Mouse (Mus musculus): ENCODE data around the gene Cdk10. TPM values are rescaled to one million over a fixed set of nuclear protein-coding genes. Genes with fewer than 3 reads are reported as not detected.

Cdk10 gene
- polyA plus RNA-seq, 1 experiment from 2014 or later, result 43.1 TPM

- 90% methylated on average over 10 of the region's 10 CpGs for WGBS
- Histone ChIP-seq H3K36me3 (ENCODE audit: control insufficient read depth, insufficient read depth, low read length) (peaks cover 47% of the 10 kb centered on the region), H3K4me2 (ENCODE audit: low read length) (no peak overlapping the region), H3K4me1 (ENCODE audit: control insufficient read depth, insufficient read depth, low read length) (no peaks in the 10 kb centered on the region), H3K9ac (ENCODE audit: low read length) (no peak overlapping the region), H3K27ac (ENCODE audit: low read depth, low read length) (no peak overlapping the region), H3K9me3 (replicated peaks; ENCODE audit: control insufficient read depth, low read length) (no peaks in the 10 kb centered on the region), H3K27me3 (replicated peaks; ENCODE audit: control insufficient read depth, insufficient read depth, low read length) (no peaks in the 10 kb centered on the region), H3K4me3 (ENCODE audit: low read depth, low read length) (no peak overlapping the region)
- ATAC-seq (no peak), DNase-seq (ENCODE audit: low spot score) (no peak)
Observed at GRCm38 (mm10) chr8:123271147-123271546, 46.5 kb downstream of the Cdk10 start.

DNA sequence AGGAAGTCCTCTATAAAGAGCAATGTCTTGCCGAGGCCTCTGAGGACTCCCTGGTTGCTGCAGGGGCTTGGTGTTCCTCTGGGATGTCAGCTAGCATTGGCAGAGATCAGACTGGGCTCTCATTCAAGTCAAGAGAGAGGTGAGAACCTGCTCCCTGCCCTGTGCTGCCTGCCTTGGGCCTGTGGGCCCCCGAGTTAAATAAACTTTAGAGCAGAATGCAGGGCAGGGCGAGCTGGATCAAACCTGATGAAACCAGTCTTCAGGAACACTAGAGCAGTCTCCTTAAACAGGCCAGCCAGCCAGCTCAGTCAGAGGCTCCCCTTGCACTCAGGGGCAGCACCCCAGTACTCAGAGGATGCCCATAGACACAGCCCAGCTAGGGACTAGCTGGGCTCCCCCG is 47.3 kb downstream of the Cdk10 start:
- Histone ChIP-seq H3K27me3 (replicated peaks; ENCODE audit: control insufficient read depth, insufficient read depth, low read length) (no peaks in the 10 kb centered on the region), H3K36me3 (ENCODE audit: control insufficient read depth, insufficient read depth, low read length) (peaks cover 40% of the 10 kb centered on the region), H3K9me3 (replicated peaks; ENCODE audit: control insufficient read depth, low read length) (no peaks in the 10 kb centered on the region), H3K27ac (ENCODE audit: low read depth, low read length) (no peak overlapping the region), H3K9ac (ENCODE audit: low read length) (no peak overlapping the region), H3K4me2 (ENCODE audit: low read length) (no peak overlapping the region), H3K4me3 (ENCODE audit: low read depth, low read length) (no peak overlapping the region), H3K4me1 (ENCODE audit: control insufficient read depth, insufficient read depth, low read length) (no peaks in the 10 kb centered on the region)
- DNase-seq (ENCODE audit: low spot score) (no peak), ATAC-seq (no peak)
- WGBS, result 86% methylated on average over 4 of the region's 4 CpGs

DNA sequence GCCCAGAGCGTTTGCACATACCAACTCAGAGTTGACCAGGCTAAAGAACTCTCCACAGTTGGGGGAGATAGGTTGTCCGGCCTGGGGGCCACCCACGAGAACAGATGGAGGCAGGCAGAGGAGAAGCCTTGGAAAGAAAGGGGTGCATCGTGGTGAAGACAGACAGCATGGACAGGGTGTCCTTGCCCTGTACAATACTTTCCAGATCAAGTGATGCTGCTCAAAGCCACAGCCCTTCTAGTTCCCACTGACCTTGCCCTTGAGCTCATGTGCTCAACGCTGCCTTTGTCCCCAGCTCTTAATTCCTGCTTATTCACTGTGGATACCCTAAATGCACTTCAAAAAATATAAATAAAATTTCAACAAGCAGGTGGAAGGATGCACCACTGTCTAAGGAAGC is 49.8 kb downstream of the Cdk10 start:
- Histone ChIP-seq H3K27me3 (replicated peaks; ENCODE audit: control insufficient read depth, insufficient read depth, low read length) (no peaks in the 10 kb centered on the region), H3K4me3 (ENCODE audit: low read depth, low read length) (no peak overlapping the region), H3K4me2 (ENCODE audit: low read length) (no peak overlapping the region), H3K27ac (ENCODE audit: low read depth, low read length) (no peak overlapping the region), H3K4me1 (ENCODE audit: control insufficient read depth, insufficient read depth, low read length) (no peaks in the 10 kb centered on the region), H3K9ac (ENCODE audit: low read length) (no peak overlapping the region), H3K36me3 (ENCODE audit: control insufficient read depth, insufficient read depth, low read length) (peaks cover 14% of the 10 kb centered on the region), H3K9me3 (replicated peaks; ENCODE audit: control insufficient read depth, low read length) (no peaks in the 10 kb centered on the region)
- ATAC-seq (no peak), DNase-seq (ENCODE audit: low spot score) (no peak)
- WGBS, result 91% methylated on average over 5 of the region's 5 CpGs

GRCm38 (mm10) chr8:123275096-123275495 is 50.5 kb downstream of the Cdk10 start:
- Histone ChIP-seq H3K27me3 (replicated peaks; ENCODE audit: control insufficient read depth, insufficient read depth, low read length) (no peaks in the 10 kb centered on the region), H3K36me3 (ENCODE audit: control insufficient read depth, insufficient read depth, low read length) (peaks cover 8% of the 10 kb centered on the region), H3K4me3 (ENCODE audit: low read depth, low read length) (no peak overlapping the region), H3K27ac (ENCODE audit: low read depth, low read length) (no peak overlapping the region), H3K4me1 (ENCODE audit: control insufficient read depth, insufficient read depth, low read length) (no peaks in the 10 kb centered on the region), H3K9ac (ENCODE audit: low read length) (no peak overlapping the region), H3K9me3 (replicated peaks; ENCODE audit: control insufficient read depth, low read length) (no peaks in the 10 kb centered on the region), H3K4me2 (ENCODE audit: low read length) (no peak overlapping the region)
- ATAC-seq (no peak), DNase-seq (ENCODE audit: low spot score) (no peak)
- WGBS, result 96% methylated on average over 12 of the region's 12 CpGs

- no peak overlapping the region for H3K4me3 ChIP-seq (ENCODE audit: low read depth, low read length)
- no peak overlapping the region for H3K4me2 ChIP-seq (ENCODE audit: low read length)
- no peaks in the 10 kb centered on the region for H3K4me1 ChIP-seq (ENCODE audit: control insufficient read depth, insufficient read depth, low read length)
- DNase-seq (ENCODE audit: low spot score) (no peak), ATAC-seq (no peak)
- no peaks in the 10 kb centered on the region for H3K9me3 ChIP-seq (replicated peaks; ENCODE audit: control insufficient read depth, low read length)
- peaks cover 3% of the 10 kb centered on the region; the same call in 1 of the 2 replicates for H3K36me3 ChIP-seq (ENCODE audit: control insufficient read depth, insufficient read depth, low read length)
- 79% methylated on average over 7 of the region's 7 CpGs for WGBS
- no peak overlapping the region for H3K27ac ChIP-seq (ENCODE audit: low read depth, low read length)
- H3K27me3 ChIP-seq (replicated peaks; ENCODE audit: control insufficient read depth, insufficient read depth, low read length), result no peaks in the 10 kb centered on the region
- no peak overlapping the region for H3K9ac ChIP-seq (ENCODE audit: low read length)
Observed at GRCm38 (mm10) chr8:123278445-123278844, 53.8 kb downstream of the Cdk10 start.

DNA sequence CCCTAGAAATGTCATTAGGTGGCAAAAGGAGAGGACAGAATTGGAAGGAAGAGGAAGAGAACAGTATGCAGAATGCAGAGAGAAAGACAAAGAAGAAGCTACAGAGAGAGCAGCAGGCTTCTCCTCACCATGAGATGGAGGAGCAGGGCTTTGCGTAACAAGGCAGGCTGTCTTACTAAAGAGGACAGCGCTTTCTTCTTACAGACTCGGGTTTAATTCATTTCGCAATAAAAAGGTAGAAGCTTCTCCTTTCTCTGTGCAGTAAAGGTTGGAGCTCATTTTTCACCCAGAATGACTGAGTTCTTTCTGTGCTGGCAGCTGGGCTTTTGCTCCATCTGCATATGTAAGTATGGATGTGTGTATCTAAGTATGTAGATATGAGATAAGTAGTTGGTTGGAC is 55.2 kb downstream of the Cdk10 start:
- ATAC-seq, result no peak
- Histone ChIP-seq H3K27ac (ENCODE audit: low read depth, low read length) (no peak overlapping the region), H3K27me3 (replicated peaks; ENCODE audit: control insufficient read depth, insufficient read depth, low read length) (no peaks in the 10 kb centered on the region), H3K4me2 (ENCODE audit: low read length) (no peak overlapping the region), H3K36me3 (ENCODE audit: control insufficient read depth, insufficient read depth, low read length) (peaks cover 3% of the 10 kb centered on the region; the same call in 1 of the 2 replicates), H3K4me1 (ENCODE audit: control insufficient read depth, insufficient read depth, low read length) (no peaks in the 10 kb centered on the region), H3K9me3 (replicated peaks; ENCODE audit: control insufficient read depth, low read length) (no peaks in the 10 kb centered on the region), H3K4me3 (ENCODE audit: low read depth, low read length) (no peak overlapping the region), H3K9ac (ENCODE audit: low read length) (no peak overlapping the region)
- WGBS, result 94% methylated on average over 4 of the region's 4 CpGs
- no peak for DNase-seq (ENCODE audit: low spot score)

GRCm38 (mm10) chr8:123280302-123281094 is 55.9 kb downstream of the Cdk10 start:
- 92% methylated on average over 13 of the region's 13 CpGs for WGBS
- no peak overlapping the region for H3K9ac ChIP-seq (ENCODE audit: low read length)
- H3K27ac ChIP-seq (ENCODE audit: low read depth, low read length), result no peak overlapping the region
- DNase-seq (ENCODE audit: low spot score) (no peak), ATAC-seq (no peak)
- no peaks in the 10 kb centered on the region for H3K27me3 ChIP-seq (replicated peaks; ENCODE audit: control insufficient read depth, insufficient read depth, low read length)
- peaks cover 3% of the 10 kb centered on the region; the same call in 1 of the 2 replicates for H3K36me3 ChIP-seq (ENCODE audit: control insufficient read depth, insufficient read depth, low read length)
- no peak overlapping the region for H3K4me2 ChIP-seq (ENCODE audit: low read length)
- H3K4me3 ChIP-seq (ENCODE audit: low read depth, low read length), result no peak overlapping the region
- no peaks in the 10 kb centered on the region for H3K4me1 ChIP-seq (ENCODE audit: control insufficient read depth, insufficient read depth, low read length)
- H3K9me3 ChIP-seq (replicated peaks; ENCODE audit: control insufficient read depth, low read length), result no peaks in the 10 kb centered on the region

Other genes with a start within 250 kb of the Cdk10 start
- gene Ankrd11, start 182.6 kb upstream of the Cdk10 start, polyA plus RNA-seq (2014; fragmentation: Nextera tagmentation; extraction: Ambion mirVana), result 32.1 and 34.9 TPM in 2 replicates
- 34.2 and 38.2 TPM in 2 replicates for gene Spg7, start 161.9 kb upstream of the Cdk10 start, polyA plus RNA-seq (2014; fragmentation: Nextera tagmentation; extraction: Ambion mirVana)
- 1,075 and 1,254 TPM in 2 replicates for gene Rpl13, start 122.5 kb upstream of the Cdk10 start, polyA plus RNA-seq (2014; fragmentation: Nextera tagmentation; extraction: Ambion mirVana)
- 1.0 and 2.7 TPM in 2 replicates for gene Cpne7, start 107.5 kb upstream of the Cdk10 start, polyA plus RNA-seq (2014; fragmentation: Nextera tagmentation; extraction: Ambion mirVana)
- gene Sult5a1, start 66.5 kb upstream of the Cdk10 start, polyA plus RNA-seq (2014; fragmentation: Nextera tagmentation; extraction: Ambion mirVana), result 0.33 and 0.93 TPM in 2 replicates
- not detected in 2 replicates for gene Dpep1, start 38.6 kb upstream of the Cdk10 start, polyA plus RNA-seq (2014; fragmentation: Nextera tagmentation; extraction: Ambion mirVana)
- 180 and 200 TPM in 2 replicates for gene Chmp1a, start 12.1 kb upstream of the Cdk10 start, polyA plus RNA-seq (2014; fragmentation: Nextera tagmentation; extraction: Ambion mirVana)
- gene Spata33, start 12.0 kb upstream of the Cdk10 start, polyA plus RNA-seq (2014; fragmentation: Nextera tagmentation; extraction: Ambion mirVana), result 5.8 and 6.5 TPM in 2 replicates
- gene Spata2l, start 11.4 kb downstream of the Cdk10 start, polyA plus RNA-seq (2014; fragmentation: Nextera tagmentation; extraction: Ambion mirVana), result 2.4 and 4.1 TPM in 2 replicates
- 14.7 and 18.5 TPM in 2 replicates for gene Zfp276, start 29.4 kb downstream of the Cdk10 start, polyA plus RNA-seq (2014; fragmentation: Nextera tagmentation; extraction: Ambion mirVana)
- 31.9 and 41.5 TPM in 2 replicates for gene Vps9d1, start 29.5 kb downstream of the Cdk10 start, polyA plus RNA-seq (2014; fragmentation: Nextera tagmentation; extraction: Ambion mirVana)
- 13.7 and 14.0 TPM in 2 replicates for gene Fanca, start 93.7 kb downstream of the Cdk10 start, polyA plus RNA-seq (2014; fragmentation: Nextera tagmentation; extraction: Ambion mirVana)
- gene Spire2, start 107.9 kb downstream of the Cdk10 start, polyA plus RNA-seq (2014; fragmentation: Nextera tagmentation; extraction: Ambion mirVana), result 13.7 and 20.2 TPM in 2 replicates
- 181 and 203 TPM in 2 replicates for gene Tcf25, start 148.9 kb downstream of the Cdk10 start, polyA plus RNA-seq (2014; fragmentation: Nextera tagmentation; extraction: Ambion mirVana)
- 0.11 TPM in 1 of 2 replicates, not detected in the other for gene Mc1r, start 182.3 kb downstream of the Cdk10 start, polyA plus RNA-seq (2014; fragmentation: Nextera tagmentation; extraction: Ambion mirVana)
- 1,786 and 1,955 TPM in 2 replicates for gene Tubb3, start 186.6 kb downstream of the Cdk10 start, polyA plus RNA-seq (2014; fragmentation: Nextera tagmentation; extraction: Ambion mirVana)
- gene Def8, start 198.7 kb downstream of the Cdk10 start, polyA plus RNA-seq (2014; fragmentation: Nextera tagmentation; extraction: Ambion mirVana), result 44.3 and 48.4 TPM in 2 replicates

Data from forebrain, embryonic 14.5 days (tissue).